Mouse (Mus musculus) liver, postnatal 0 days (tissue): ENCODE measurements at regions not wholly inside any gene's neighbourhood (a gene's known extent, or its start where the extent isn't known, plus 50 kb on each side); places are given as distances from the start of the nearest gene placed in this dataset.

Experiments used
- CTCF ChIP-seq: sonication (generic); IDR thresholded peaks from 2 replicates; pipeline ENCODE4 v1.5.1; 2016; ENCODE audit warnings: antibody characterized with exemption, low read depth
- EP300 ChIP-seq: IDR thresholded peaks from 2 replicates; pipeline ENCODE4 v1.6.1; 2016; ENCODE audit warnings: antibody characterized with exemption, low read depth, mild to moderate bottlenecking

DNA sequence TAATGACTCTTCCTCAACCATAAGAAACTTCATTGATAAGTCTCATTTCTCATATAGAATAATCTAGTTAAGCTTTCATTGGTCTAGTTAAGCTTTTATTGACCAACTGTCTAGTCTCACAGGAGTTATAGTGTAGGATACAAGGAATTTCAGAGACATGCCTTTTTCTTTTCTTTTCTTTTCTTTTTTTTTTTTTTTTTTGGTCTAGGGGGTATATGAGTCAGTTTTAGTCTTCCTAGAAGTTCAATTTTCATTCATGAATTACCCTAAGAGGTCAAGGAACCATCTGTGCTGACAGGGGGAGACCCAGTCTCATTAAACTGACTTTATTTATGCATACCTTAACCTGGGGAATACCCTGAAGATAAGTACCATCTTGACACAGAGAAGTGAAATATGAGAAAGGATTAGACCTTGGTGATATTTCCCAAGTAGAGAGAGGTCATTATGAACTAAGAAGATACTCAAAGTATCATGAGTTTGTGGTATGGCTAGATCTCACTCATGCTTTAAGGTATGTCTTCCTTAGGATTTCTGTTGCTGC lies 413.4 kb upstream of the Nrp1 start:
- no peak for TF ChIP-seq CTCF
- TF ChIP-seq EP300: no peak
